Mouse (Mus musculus): ENCODE data around the gene Celsr2. TPM values are rescaled to one million over a fixed set of nuclear protein-coding genes. Genes with fewer than 3 reads are reported as not detected.
A peak's percentile ranks its signal among the peaks of the same experiment; 100 is the strongest.

Celsr2 gene
- polyA plus RNA-seq, 1 experiment from 2014 or later = 59.4 TPM

- Histone ChIP-seq H3K9ac (replicated peaks; ENCODE audit: low read length) (0 out of 2 replicates have a peak overlapping the region, but pooled peaks have one; percentile 2), H3K36me3 (ENCODE audit: control insufficient read depth, insufficient read depth, low read length) (peaks cover 40% of the 10 kb centered on the region), H3K4me3 (replicated peaks; ENCODE audit: low read depth, low read length) (no peak overlapping the region), H3K4me2 (ENCODE audit: low read length) (no peak overlapping the region), H3K9me3 (ENCODE audit: control insufficient read depth, low read length) (no peaks in the 10 kb centered on the region), H3K27me3 (ENCODE audit: control insufficient read depth, insufficient read depth, low read length) (no peaks in the 10 kb centered on the region), H3K27ac (replicated peaks; ENCODE audit: low read depth, low read length) (0 out of 2 replicates have a peak overlapping the region, but pooled peaks have one; percentile 16), H3K4me1 (ENCODE audit: control insufficient read depth, insufficient read depth, low read length) (peaks cover 4% of the 10 kb centered on the region; the same call in 1 of the 2 replicates)
- 4% methylated on average over 7 of the region's 7 CpGs for WGBS
- peak; percentile 60 for DNase-seq
- ATAC-seq (ENCODE audit: low FRiP score, low TSS enrichment) = peak; percentile 63; the same call in 1 of the 2 replicates
These were observed 54.5 kb downstream of the Celsr2 start for GRCm38 (mm10) chr3:108360894-108361293.

DNA sequence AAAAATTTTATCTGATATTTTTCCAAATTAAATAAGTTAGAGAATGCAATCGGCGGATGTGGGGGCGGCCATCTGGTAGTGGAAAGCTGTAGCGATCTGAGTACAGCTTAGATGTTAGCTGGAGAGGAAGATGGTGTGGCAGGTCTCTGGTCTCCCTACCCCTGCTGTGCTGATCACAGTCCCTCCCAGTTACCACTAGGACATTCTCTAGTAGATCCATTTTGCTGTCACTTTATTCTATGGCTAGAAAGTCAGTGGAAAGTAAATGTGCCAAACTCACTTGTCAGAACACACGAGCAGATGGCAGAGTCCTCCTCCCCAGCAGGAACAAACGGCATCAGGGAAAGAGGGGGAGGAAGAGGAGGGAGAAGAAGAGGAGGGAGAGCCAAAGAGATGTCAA lies 56.9 kb downstream of the Celsr2 start:
- DNase-seq = no peak
- no peak for ATAC-seq (ENCODE audit: low FRiP score, low TSS enrichment)
- 85% methylated on average over 6 of the region's 6 CpGs for WGBS
- Histone ChIP-seq H3K36me3 (ENCODE audit: control insufficient read depth, insufficient read depth, low read length) (peaks cover 64% of the 10 kb centered on the region), H3K4me3 (replicated peaks; ENCODE audit: low read depth, low read length) (no peak overlapping the region), H3K4me1 (ENCODE audit: control insufficient read depth, insufficient read depth, low read length) (peaks cover 4% of the 10 kb centered on the region; the same call in 1 of the 2 replicates), H3K9ac (replicated peaks; ENCODE audit: low read length) (no peak overlapping the region), H3K9me3 (ENCODE audit: control insufficient read depth, low read length) (no peaks in the 10 kb centered on the region), H3K27me3 (ENCODE audit: control insufficient read depth, insufficient read depth, low read length) (no peaks in the 10 kb centered on the region), H3K27ac (replicated peaks; ENCODE audit: low read depth, low read length) (no peak overlapping the region), H3K4me2 (ENCODE audit: low read length) (no peak overlapping the region)

DNA sequence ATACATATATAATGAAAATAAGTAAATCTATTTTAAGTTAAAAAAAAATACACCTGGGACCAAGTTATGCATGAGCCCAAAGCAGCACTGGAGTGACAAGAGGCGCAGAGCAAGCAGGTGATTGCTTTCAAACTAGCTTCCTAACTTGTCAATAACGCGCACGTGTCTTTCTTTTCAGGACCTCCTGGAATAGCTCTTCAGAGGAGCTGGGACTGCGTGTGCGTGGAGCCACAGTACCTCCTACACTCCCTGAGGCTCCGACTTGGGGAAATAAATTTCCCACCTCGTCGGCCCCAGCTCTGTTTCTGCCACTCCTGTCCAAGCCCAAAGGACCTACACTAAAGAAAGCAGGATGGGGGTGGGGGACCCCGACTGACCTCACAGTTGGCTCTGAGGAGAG lies 58.3 kb downstream of the Celsr2 start:
- no peaks in the 10 kb centered on the region for H3K27me3 ChIP-seq (ENCODE audit: control insufficient read depth, insufficient read depth, low read length)
- no peaks in the 10 kb centered on the region for H3K9me3 ChIP-seq (ENCODE audit: control insufficient read depth, low read length)
- no peak overlapping the region for H3K27ac ChIP-seq (replicated peaks; ENCODE audit: low read depth, low read length)
- H3K4me1 ChIP-seq (ENCODE audit: control insufficient read depth, insufficient read depth, low read length) = peaks cover 4% of the 10 kb centered on the region; the same call in 1 of the 2 replicates
- no peak overlapping the region for H3K9ac ChIP-seq (replicated peaks; ENCODE audit: low read length)
- WGBS = 92% methylated on average over 10 of the region's 10 CpGs
- ATAC-seq (ENCODE audit: low FRiP score, low TSS enrichment) (no peak), DNase-seq (no peak)
- peaks cover 74% of the 10 kb centered on the region for H3K36me3 ChIP-seq (ENCODE audit: control insufficient read depth, insufficient read depth, low read length)
- H3K4me2 ChIP-seq (ENCODE audit: low read length) = no peak overlapping the region
- no peak overlapping the region for H3K4me3 ChIP-seq (replicated peaks; ENCODE audit: low read depth, low read length)

- 86% methylated on average over 3 of the region's 3 CpGs for WGBS
- H3K4me1 ChIP-seq (ENCODE audit: control insufficient read depth, insufficient read depth, low read length) = no peaks in the 10 kb centered on the region
- no peak for DNase-seq
- no peaks in the 10 kb centered on the region for H3K27me3 ChIP-seq (ENCODE audit: control insufficient read depth, insufficient read depth, low read length)
- H3K4me3 ChIP-seq (replicated peaks; ENCODE audit: low read depth, low read length) = no peak overlapping the region
- peaks cover 92% of the 10 kb centered on the region for H3K36me3 ChIP-seq (ENCODE audit: control insufficient read depth, insufficient read depth, low read length)
- no peaks in the 10 kb centered on the region for H3K9me3 ChIP-seq (ENCODE audit: control insufficient read depth, low read length)
- no peak overlapping the region for H3K4me2 ChIP-seq (ENCODE audit: low read length)
- no peak overlapping the region for H3K27ac ChIP-seq (replicated peaks; ENCODE audit: low read depth, low read length)
- ATAC-seq (ENCODE audit: low FRiP score, low TSS enrichment) = no peak
- H3K9ac ChIP-seq (replicated peaks; ENCODE audit: low read length) = no peak overlapping the region
These were observed 60.1 kb downstream of the Celsr2 start for GRCm38 (mm10) chr3:108355245-108355644.

DNA sequence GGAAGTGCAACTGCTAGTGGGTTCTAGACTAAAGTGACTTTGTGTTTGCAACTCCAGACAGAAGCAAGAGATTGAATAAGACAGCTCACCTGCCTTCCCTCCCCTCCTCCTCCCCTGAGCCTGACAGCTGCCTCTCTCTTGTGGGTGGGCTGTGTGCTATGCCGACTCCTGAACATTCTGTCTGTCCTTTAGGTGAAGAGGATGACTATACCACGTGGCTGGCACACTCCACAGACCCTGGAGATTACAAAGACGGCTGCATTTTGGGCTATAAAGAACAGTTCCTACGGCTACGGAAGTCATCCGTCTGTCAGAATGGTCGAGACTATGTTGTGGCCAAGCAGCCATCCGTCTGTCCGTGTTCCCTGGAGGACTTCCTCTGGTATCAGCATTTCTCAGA lies 67.0 kb downstream of the Celsr2 start:
- no peaks in the 10 kb centered on the region for H3K4me1 ChIP-seq (ENCODE audit: control insufficient read depth, insufficient read depth, low read length)
- H3K27ac ChIP-seq (replicated peaks; ENCODE audit: low read depth, low read length) = no peak overlapping the region
- no peak for DNase-seq
- WGBS = 88% methylated on average over 9 of the region's 9 CpGs
- H3K36me3 ChIP-seq (ENCODE audit: control insufficient read depth, insufficient read depth, low read length) = peaks cover 93% of the 10 kb centered on the region
- no peaks in the 10 kb centered on the region for H3K27me3 ChIP-seq (ENCODE audit: control insufficient read depth, insufficient read depth, low read length)
- H3K4me2 ChIP-seq (ENCODE audit: low read length) = no peak overlapping the region
- H3K9ac ChIP-seq (replicated peaks; ENCODE audit: low read length) = no peak overlapping the region
- no peaks in the 10 kb centered on the region for H3K9me3 ChIP-seq (ENCODE audit: control insufficient read depth, low read length)
- H3K4me3 ChIP-seq (replicated peaks; ENCODE audit: low read depth, low read length) = no peak overlapping the region
- no peak for ATAC-seq (ENCODE audit: low FRiP score, low TSS enrichment)

DNA sequence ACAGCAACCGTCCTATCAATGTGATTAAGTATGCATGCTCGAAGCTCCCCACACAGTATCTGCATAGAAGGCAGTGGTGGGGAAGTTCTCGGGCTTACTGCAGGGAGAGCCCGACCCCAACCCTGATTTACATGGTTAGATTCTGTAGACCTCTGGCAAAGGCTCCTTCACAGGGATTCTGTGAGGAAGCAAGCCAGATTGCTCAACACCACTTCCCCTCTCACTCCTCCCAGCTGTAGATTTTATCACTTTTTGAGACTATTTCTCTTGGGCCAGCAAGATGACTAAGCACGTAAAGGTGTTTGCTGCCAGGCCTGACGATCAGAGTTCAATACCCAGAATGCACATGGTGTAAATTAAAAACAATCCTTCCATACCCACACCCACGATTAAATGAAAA lies 69.5 kb downstream of the Celsr2 start:
- no peak overlapping the region for H3K27ac ChIP-seq (replicated peaks; ENCODE audit: low read depth, low read length)
- H3K4me3 ChIP-seq (replicated peaks; ENCODE audit: low read depth, low read length) = no peak overlapping the region
- no peak overlapping the region for H3K4me2 ChIP-seq (ENCODE audit: low read length)
- H3K4me1 ChIP-seq (ENCODE audit: control insufficient read depth, insufficient read depth, low read length) = no peaks in the 10 kb centered on the region
- H3K9me3 ChIP-seq (ENCODE audit: control insufficient read depth, low read length) = no peaks in the 10 kb centered on the region
- H3K9ac ChIP-seq (replicated peaks; ENCODE audit: low read length) = no peak overlapping the region
- peaks cover 96% of the 10 kb centered on the region for H3K36me3 ChIP-seq (ENCODE audit: control insufficient read depth, insufficient read depth, low read length)
- no peak for ATAC-seq (ENCODE audit: low FRiP score, low TSS enrichment)
- no peaks in the 10 kb centered on the region for H3K27me3 ChIP-seq (ENCODE audit: control insufficient read depth, insufficient read depth, low read length)
- no peak for DNase-seq
- 92% methylated on average over 7 of the region's 7 CpGs for WGBS

DNA sequence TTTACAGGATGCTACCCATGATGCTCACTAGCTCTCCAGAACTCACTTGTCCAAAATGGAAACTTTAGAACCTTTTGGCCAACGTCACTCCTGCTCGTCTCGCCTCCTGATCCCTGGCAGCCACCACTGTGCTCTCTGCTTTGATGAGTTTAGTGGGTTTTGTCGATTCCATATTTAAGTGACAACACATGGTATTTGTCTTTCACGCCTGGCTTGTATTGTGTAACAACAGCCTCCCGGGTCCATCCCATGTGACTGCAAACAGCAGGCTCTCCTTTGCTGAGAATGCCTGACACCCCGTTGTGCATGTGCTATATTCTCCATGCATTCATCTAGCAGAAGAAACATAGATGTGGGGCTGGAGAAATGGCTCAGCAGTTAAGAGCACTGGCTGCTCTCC lies 73.2 kb downstream of the Celsr2 start:
- no peak for DNase-seq
- H3K36me3 ChIP-seq (ENCODE audit: control insufficient read depth, insufficient read depth, low read length) = peaks cover 96% of the 10 kb centered on the region
- H3K9me3 ChIP-seq (ENCODE audit: control insufficient read depth, low read length) = no peaks in the 10 kb centered on the region
- no peak overlapping the region for H3K27ac ChIP-seq (replicated peaks; ENCODE audit: low read depth, low read length)
- no peaks in the 10 kb centered on the region for H3K27me3 ChIP-seq (ENCODE audit: control insufficient read depth, insufficient read depth, low read length)
- H3K9ac ChIP-seq (replicated peaks; ENCODE audit: low read length) = no peak overlapping the region
- no peak overlapping the region for H3K4me3 ChIP-seq (replicated peaks; ENCODE audit: low read depth, low read length)
- no peaks in the 10 kb centered on the region for H3K4me1 ChIP-seq (ENCODE audit: control insufficient read depth, insufficient read depth, low read length)
- 87% methylated on average over 7 of the region's 7 CpGs for WGBS
- H3K4me2 ChIP-seq (ENCODE audit: low read length) = no peak overlapping the region
- ATAC-seq (ENCODE audit: low FRiP score, low TSS enrichment) = no peak

DNA sequence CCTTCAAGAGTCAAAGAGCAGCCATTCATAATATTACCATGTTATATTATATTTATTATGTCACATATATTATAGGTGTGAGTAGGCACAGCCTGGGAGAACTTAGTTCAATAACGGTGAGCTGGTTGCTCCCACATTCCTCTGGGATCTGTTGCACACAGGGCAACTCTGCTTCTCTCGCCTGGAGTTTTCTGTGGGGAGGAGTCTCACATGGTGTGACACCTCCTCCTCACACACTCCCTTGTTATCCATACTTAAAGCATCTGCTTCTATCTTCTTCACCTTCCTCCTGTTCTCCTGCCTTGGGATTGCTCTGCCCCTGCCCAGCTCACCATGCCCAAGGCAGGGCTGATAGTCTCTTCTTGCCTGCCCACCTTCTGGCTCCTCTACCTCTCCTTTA lies 74.3 kb downstream of the Celsr2 start:
- H3K4me2 ChIP-seq (ENCODE audit: low read length) = no peak overlapping the region
- no peak overlapping the region for H3K27ac ChIP-seq (replicated peaks; ENCODE audit: low read depth, low read length)
- WGBS = 92% methylated on average over 2 of the region's 2 CpGs
- H3K4me1 ChIP-seq (ENCODE audit: control insufficient read depth, insufficient read depth, low read length) = no peaks in the 10 kb centered on the region
- H3K9me3 ChIP-seq (ENCODE audit: control insufficient read depth, low read length) = no peaks in the 10 kb centered on the region
- no peaks in the 10 kb centered on the region for H3K27me3 ChIP-seq (ENCODE audit: control insufficient read depth, insufficient read depth, low read length)
- ATAC-seq (ENCODE audit: low FRiP score, low TSS enrichment) (no peak), DNase-seq (no peak)
- peaks cover 94% of the 10 kb centered on the region for H3K36me3 ChIP-seq (ENCODE audit: control insufficient read depth, insufficient read depth, low read length)
- H3K9ac ChIP-seq (replicated peaks; ENCODE audit: low read length) = no peak overlapping the region
- no peak overlapping the region for H3K4me3 ChIP-seq (replicated peaks; ENCODE audit: low read depth, low read length)

Measured in midbrain, embryonic 14.5 days (tissue).